Mouse (Mus musculus) limb, embryonic 13.5 days (tissue): Measurements from ENCODE around the gene Nfkbib. TPM values are rescaled to one million over a fixed set of nuclear protein-coding genes. Genes with fewer than 3 reads are reported as not detected.

Source experiments
- ATAC-seq: fragments of 200-750 bp; cut with Nextera tagmentation; 2 replicates; pipeline ENCODE4 v1.8.0; 2017; ENCODE audit warnings: low read depth, moderate number of reproducible peaks, moderate TSS enrichment; ENCODE audit not compliant: low FRiP score
- H3K27ac ChIP-seq: fragments of 300-500 bp; sonication (generic); 2 replicates; pipeline ENCODE4 v1.5.1; 2015; ENCODE audit warnings: inconsistent platforms, mild to moderate bottlenecking, moderate library complexity
- H3K27me3 ChIP-seq: fragments of 300-500 bp; sonication (generic); 2 replicates; pipeline ENCODE4 v1.6.1; 2015; ENCODE audit warnings: mild to moderate bottlenecking, inconsistent platforms
- H3K36me3 ChIP-seq: fragments of 300-500 bp; sonication (generic); 2 replicates; pipeline ENCODE4 v1.6.1; 2015; ENCODE audit warnings: inconsistent platforms, mild to moderate bottlenecking, moderate library complexity
- H3K4me1 ChIP-seq: fragments of 300-500 bp; sonication (generic); 2 replicates; pipeline ENCODE4 v1.6.1; 2015; ENCODE audit warnings: inconsistent platforms
- H3K4me2 ChIP-seq: fragments of 300-500 bp; sonication (generic); replicated peaks from 2 replicates; pipeline ENCODE4 v1.6.1; 2015; ENCODE audit warnings: inconsistent platforms, mild to moderate bottlenecking, moderate library complexity
- H3K4me3 ChIP-seq: fragments of 300-500 bp; sonication (generic); 2 replicates; pipeline ENCODE4 v1.5.1; 2015; ENCODE audit warnings: moderate library complexity, mild to moderate bottlenecking, inconsistent platforms
- H3K9ac ChIP-seq: fragments of 300-500 bp; sonication (generic); 2 replicates; pipeline ENCODE4 v1.6.1; 2015; ENCODE audit warnings: mild to moderate bottlenecking, inconsistent platforms
- H3K9me3 ChIP-seq: fragments of 300-500 bp; sonication (generic); 2 replicates; pipeline ENCODE4 v1.6.1; 2016; ENCODE audit warnings: inconsistent platforms
- WGBS: fragments of 180-500 bp; shearing (Covaris S2); methylation state at CpG from one replicate; pipeline ENCODE4 v1.1.7; 2015; 5-methylcytosine and 5-hydroxymethylcytosine counted together
- polyA plus RNA-seq: library from polyadenylated mRNA; unstranded; fragments of >200 nt; fragmentation: Nextera tagmentation; extraction: Ambion mirVana; gene quantifications from 2 replicates; pipeline ENCODE4 v1.2.1, GENCODE M21; 2015

Nfkbib gene
- polyA plus RNA-seq, 1 experiment from 2014 or later = 41.7 TPM

DNA sequence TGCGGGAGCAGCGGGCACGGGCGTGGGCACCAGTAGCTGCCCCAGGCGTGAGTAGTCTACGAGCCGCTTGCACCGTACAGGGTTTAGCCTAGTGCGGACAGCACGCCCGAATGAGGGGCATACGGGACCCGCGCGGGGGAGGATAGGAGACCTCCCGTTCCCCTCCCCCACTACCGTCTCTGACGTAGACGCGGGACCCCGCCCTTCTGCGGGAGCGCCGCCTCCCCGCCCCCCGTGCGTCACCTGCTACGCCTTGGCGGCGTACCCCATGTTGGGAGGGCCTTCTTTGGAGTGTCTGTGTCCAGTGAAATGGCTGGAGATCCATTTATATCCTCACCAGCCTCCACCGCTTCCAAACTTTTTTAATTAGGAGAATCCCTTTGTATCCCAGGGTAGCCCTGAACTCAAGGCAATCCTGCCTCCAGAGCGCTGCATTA is 41.7 kb upstream of the Nfkbib start:
- peak; percentile 71 for ATAC-seq
- WGBS = 0% methylated on average over 30 of the region's 32 CpGs
- no peaks in the 10 kb centered on the region for H3K9me3 ChIP-seq

DNA sequence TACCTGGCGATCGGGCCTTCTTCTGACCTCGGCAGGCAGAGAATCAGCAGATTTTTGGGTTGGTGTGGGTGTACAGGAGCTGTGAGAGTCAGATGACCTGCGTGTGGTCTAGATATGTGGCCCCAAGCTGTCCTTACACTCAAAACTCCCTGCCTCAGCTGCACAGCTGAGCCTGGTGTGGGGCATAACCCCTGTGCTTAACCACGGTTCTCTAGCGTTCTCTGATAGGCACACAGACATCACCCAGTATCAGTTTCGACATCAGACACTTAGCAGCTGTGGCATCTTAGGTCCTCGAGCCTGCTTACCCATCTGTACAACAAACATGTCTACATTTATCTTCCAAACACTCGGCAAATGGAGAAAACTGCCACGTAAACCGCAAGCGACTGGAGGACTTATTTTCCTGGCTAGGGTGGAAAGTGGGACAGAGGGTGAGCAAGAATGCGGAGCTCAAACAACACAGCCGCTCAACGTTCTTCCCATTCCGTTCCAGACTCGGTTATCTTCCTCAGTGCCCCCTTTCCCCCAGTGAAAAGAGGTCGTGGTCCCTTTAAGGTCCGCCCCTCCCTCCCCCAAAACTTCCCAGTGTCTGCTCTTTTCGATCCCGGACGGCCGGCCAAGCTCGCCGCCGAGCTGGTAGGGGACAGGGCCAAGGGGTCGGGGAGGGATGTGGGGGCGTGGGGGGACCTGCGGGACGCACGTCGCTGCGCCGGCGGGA is 41.1 kb upstream of the Nfkbib start, which contains the start of gene Hnrnpl:
Gene Hnrnpl (plus strand): TSS at position 321 of the 721 bp plus-strand sequence.
- Histone ChIP-seq H3K4me1 (peaks cover 34% of the 10 kb centered on the region), H3K9me3 (no peaks in the 10 kb centered on the region), H3K27ac (peak within 1 kb of the TSS; percentile 100), H3K9ac (peak within 1 kb of the TSS; percentile 92), H3K4me3 (peak within 1 kb of the TSS; percentile 73), H3K4me2 (peak within 1 kb of the TSS; percentile 96), H3K36me3 (peaks cover 15% of the 10 kb centered on the region), H3K27me3 (no peaks in the 10 kb centered on the region)
- peak; percentile 20 for ATAC-seq
- 2% methylated on average over 35 of the region's 35 CpGs for WGBS

More for the DNA sequence above, 41.7 kb upstream of the Nfkbib start:
- H3K9ac ChIP-seq = peak overlapping the region; percentile 92
- H3K4me1 ChIP-seq = peaks cover 34% of the 10 kb centered on the region
- H3K4me2 ChIP-seq = peak overlapping the region; percentile 96
- peaks cover 21% of the 10 kb centered on the region for H3K36me3 ChIP-seq
- H3K27ac ChIP-seq = peak overlapping the region; percentile 100
- H3K27me3 ChIP-seq = no peaks in the 10 kb centered on the region
- H3K4me3 ChIP-seq = peak overlapping the region; percentile 73

DNA sequence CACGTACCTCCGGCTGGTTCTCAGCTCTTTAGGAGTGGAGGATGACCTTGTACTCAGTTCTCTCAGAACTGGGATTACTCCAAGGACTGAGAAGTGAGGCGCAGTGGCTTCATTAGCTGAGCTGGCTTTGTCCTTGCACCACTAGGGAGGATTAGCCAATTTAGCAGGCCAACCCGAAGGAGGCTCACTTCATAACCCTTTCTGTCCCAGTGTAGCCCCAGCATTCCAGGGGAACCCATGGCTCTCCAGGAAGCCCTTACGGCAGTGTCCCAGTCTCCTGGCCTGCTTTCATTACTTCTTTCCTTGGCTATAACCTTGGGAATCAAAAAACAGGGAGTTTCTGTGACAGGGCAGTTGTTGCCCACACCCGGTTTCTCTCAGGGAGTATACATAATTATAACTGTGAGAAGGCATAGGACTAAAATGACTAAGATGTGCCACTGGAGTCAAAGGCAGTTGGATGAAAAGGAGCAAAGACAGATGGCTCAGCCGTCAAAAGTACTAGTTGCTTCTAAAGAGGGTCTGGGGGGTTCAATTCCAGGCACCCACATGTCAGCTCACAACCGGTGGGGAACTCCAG is 40.4 kb upstream of the Nfkbib start:
- H3K27me3 ChIP-seq = no peaks in the 10 kb centered on the region
- no peak for ATAC-seq
- H3K36me3 ChIP-seq = peaks cover 9% of the 10 kb centered on the region
- no peaks in the 10 kb centered on the region for H3K9me3 ChIP-seq
- H3K4me1 ChIP-seq = peaks cover 34% of the 10 kb centered on the region
- 32% methylated on average over 7 of the region's 8 CpGs for WGBS
- peak overlapping the region; percentile 73 for H3K4me3 ChIP-seq
- peak overlapping the region; percentile 92 for H3K9ac ChIP-seq
- H3K27ac ChIP-seq = peak overlapping the region; percentile 100
- H3K4me2 ChIP-seq = peak overlapping the region; percentile 96

DNA sequence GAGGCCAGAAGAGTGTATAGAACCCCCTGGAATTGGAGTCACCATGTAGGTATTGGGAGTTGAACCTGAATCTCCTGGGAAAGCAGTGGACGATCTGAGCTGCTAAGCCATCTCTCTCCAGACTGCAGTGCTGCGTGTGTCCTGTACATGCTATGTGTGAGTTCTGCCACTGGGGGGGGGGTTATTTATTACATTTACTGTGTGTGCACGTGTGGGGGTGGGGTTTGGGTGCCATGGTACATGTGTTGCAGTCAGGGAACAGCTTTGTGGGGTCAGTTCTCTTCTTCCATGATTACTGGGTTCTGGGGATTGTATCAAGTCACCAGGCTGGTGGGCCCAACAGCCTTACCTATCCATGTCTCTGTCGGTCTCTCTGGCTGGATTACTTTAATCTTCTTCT is 39.6 kb upstream of the Nfkbib start:
- H3K9me3 ChIP-seq = no peaks in the 10 kb centered on the region
- WGBS = 76% methylated on average over 4 of the region's 4 CpGs
- H3K27ac ChIP-seq = no peak overlapping the region
- no peak overlapping the region for H3K9ac ChIP-seq
- H3K36me3 ChIP-seq = peaks cover under 1% of the 10 kb centered on the region
- no peak overlapping the region for H3K4me3 ChIP-seq
- no peaks in the 10 kb centered on the region for H3K27me3 ChIP-seq
- peaks cover 34% of the 10 kb centered on the region for H3K4me1 ChIP-seq
- no peak overlapping the region for H3K4me2 ChIP-seq
- no peak for ATAC-seq

DNA sequence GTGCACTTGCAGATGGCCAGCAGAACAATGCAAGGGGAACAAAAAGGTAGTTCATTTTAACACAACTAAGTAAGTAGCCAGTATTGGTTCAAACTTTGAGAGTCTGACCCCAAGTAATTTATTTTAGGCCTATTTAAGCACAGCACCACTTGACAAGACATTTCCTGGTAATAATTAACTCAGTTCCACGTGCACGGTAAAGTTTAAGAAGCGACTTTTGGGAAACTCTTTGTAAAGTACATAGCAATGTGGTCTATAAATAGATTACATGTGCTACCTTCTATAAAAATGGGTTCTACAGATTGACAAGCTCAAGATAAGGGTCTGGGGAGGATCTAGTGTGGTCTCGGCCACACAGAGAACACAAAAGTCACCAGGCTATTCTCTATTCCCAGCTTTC is 36.4 kb upstream of the Nfkbib start:
- 32% methylated on average over 4 of the region's 4 CpGs for WGBS

DNA sequence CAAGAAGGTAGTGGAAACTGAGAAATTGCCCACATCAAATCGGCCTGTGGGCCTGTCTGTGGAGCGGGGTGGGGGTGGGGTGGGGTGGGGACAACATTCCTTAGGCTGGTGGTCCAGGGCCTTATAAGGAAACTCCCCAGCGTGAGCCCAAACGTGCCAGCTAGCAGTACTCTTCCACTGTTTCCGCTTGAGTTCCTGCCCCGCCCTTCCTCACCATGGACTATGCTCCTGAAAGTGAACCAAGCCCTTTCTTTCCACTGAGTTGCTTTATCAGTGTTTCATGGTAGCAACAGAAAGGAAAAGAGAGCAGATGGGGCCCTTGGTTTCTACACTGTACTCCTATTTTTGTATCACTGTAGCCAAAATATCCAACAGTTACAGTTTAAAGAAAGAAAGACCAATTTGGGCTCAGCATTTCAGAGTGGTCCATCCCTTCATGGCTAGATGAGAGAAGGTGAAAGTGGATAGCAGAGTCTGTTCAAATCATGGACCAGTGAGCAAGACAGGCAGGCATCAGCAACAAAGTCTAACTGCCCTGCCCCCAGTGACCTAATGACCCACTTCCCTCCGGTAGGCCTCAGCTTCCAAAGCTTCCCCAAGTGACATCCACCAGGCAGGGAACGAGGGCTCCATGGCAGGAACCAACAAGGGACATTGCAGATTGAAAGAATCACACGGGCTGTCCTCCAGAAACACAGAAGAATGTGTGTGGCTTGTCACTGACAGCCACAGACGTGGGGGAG is 35.7 kb upstream of the Nfkbib start:
- Histone ChIP-seq H3K4me1 (peaks cover 37% of the 10 kb centered on the region), H3K9ac (0 out of 2 replicates have a peak overlapping the region, but pooled peaks have one; percentile 8), H3K27me3 (no peaks in the 10 kb centered on the region), H3K4me2 (peak overlapping the region; percentile 45), H3K36me3 (no peaks in the 10 kb centered on the region), H3K9me3 (no peaks in the 10 kb centered on the region), H3K4me3 (no peak overlapping the region), H3K27ac (peak overlapping the region; percentile 94)
- ATAC-seq = peak; percentile 60
- 10% methylated on average over 10 of the region's 10 CpGs for WGBS

More for the DNA sequence above, 36.4 kb upstream of the Nfkbib start:
- no peaks in the 10 kb centered on the region for H3K27me3 ChIP-seq
- H3K4me3 ChIP-seq = no peak overlapping the region
- H3K4me1 ChIP-seq = peaks cover 41% of the 10 kb centered on the region
- no peak overlapping the region for H3K9ac ChIP-seq
- H3K4me2 ChIP-seq = no peak overlapping the region
- H3K9me3 ChIP-seq = no peaks in the 10 kb centered on the region
- H3K27ac ChIP-seq = peak overlapping the region; percentile 94; the same call in 1 of the 2 replicates
- no peaks in the 10 kb centered on the region for H3K36me3 ChIP-seq
- ATAC-seq = no peak

DNA sequence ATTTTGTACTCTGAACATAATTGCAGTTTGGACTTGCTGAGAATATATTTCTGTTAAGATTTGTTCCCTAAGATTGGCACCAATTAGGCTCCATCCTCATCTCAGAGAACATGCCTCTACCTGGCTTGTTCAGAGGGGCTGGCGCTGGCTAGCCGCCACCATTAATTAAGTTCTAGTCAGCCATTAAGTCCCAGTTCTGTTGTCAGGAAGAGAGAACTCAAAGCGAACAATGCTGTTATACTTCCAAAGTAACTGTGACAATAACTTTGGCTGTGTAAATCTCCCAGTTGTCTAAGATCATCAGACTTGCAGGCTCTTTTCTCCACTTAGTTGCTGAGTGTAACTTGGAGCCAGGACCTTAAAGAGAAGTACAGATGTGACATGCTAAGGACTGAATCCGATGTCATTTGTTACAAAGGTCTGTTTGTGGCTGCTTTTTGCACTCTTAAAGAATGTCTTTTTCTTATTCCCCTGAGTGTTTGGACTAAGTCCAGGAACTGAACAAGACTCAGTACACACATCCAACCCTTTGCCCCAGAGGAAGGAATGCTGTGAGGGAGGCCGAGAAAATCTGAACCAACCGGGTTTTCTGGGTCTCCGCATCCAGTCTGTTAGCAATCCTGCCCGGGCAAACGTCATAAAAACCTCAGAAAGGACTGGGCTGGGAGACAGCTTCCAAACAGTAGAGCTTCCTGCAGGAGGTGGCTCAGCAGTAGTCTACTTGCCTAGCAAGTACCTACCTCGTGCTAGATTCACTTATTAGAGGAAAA is 34.8 kb upstream of the Nfkbib start:
- H3K9ac ChIP-seq = peak overlapping the region; percentile 8; the same call in 1 of the 2 replicates

DNA sequence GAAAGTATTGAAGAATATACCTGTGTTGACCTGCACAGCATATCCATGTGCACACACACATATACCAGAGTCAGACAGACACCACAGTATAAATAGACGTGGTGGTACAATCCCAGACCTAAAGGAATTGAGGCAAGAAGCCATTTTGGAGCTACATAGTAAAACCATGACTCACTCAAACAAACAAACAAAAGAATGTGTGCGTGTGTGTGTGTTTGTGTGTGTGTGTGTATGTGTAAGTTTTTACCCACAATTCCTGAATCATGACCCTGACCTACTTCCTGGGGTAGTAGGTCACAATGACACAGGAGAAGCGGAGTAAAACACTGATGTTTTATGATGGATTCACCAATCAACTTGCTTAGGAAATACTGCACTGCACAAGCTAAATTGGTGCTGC is 34.1 kb upstream of the Nfkbib start:
- peaks cover 38% of the 10 kb centered on the region for H3K4me1 ChIP-seq
- H3K9ac ChIP-seq = no peak overlapping the region; the same call in 1 of the 2 replicates
- H3K9me3 ChIP-seq = no peaks in the 10 kb centered on the region
- H3K27ac ChIP-seq = peak overlapping the region; percentile 94; the same call in 1 of the 2 replicates
- no peak for ATAC-seq
- WGBS = 62% methylated on average over 3 of the region's 3 CpGs
- no peaks in the 10 kb centered on the region for H3K36me3 ChIP-seq
- no peaks in the 10 kb centered on the region for H3K27me3 ChIP-seq
- no peak overlapping the region for H3K4me2 ChIP-seq
- H3K4me3 ChIP-seq = no peak overlapping the region

More for the DNA sequence above, 34.8 kb upstream of the Nfkbib start:
- 12% methylated on average over 10 of the region's 10 CpGs for WGBS
- no peaks in the 10 kb centered on the region for H3K9me3 ChIP-seq
- H3K27me3 ChIP-seq = no peaks in the 10 kb centered on the region
- H3K27ac ChIP-seq = peak overlapping the region; percentile 94
- H3K36me3 ChIP-seq = no peaks in the 10 kb centered on the region
- ATAC-seq = peak; percentile 61; the same call in 1 of the 2 replicates
- H3K4me3 ChIP-seq = no peak overlapping the region
- peaks cover 32% of the 10 kb centered on the region for H3K4me1 ChIP-seq
- peak overlapping the region; percentile 45 for H3K4me2 ChIP-seq

DNA sequence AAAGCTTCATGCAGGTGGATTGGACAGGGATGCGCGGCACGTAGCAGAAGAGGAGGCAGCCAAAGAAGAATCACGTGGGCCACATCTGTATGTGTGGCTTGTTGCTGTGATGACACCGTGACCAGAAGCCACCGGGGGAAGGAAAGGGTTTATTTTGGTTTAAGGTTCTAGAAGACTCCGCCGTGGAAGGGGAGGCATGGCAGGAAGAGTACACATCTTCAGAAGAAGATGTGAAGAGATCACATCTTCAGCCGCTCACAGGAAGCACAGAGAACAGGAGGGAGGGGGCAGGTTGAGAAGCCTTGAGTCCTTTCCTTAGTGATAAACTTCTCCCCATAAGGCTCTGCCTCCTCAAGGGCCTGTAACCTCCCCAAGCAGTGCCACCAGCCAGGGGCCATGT is 32.7 kb upstream of the Nfkbib start:
- Histone ChIP-seq H3K9me3 (no peaks in the 10 kb centered on the region), H3K4me2 (no peak overlapping the region), H3K27me3 (no peaks in the 10 kb centered on the region), H3K4me1 (peaks cover 40% of the 10 kb centered on the region), H3K4me3 (no peak overlapping the region), H3K36me3 (no peaks in the 10 kb centered on the region), H3K9ac (no peak overlapping the region), H3K27ac (no peak overlapping the region)
- 97% methylated on average over 9 of the region's 9 CpGs for WGBS
- ATAC-seq = no peak

DNA sequence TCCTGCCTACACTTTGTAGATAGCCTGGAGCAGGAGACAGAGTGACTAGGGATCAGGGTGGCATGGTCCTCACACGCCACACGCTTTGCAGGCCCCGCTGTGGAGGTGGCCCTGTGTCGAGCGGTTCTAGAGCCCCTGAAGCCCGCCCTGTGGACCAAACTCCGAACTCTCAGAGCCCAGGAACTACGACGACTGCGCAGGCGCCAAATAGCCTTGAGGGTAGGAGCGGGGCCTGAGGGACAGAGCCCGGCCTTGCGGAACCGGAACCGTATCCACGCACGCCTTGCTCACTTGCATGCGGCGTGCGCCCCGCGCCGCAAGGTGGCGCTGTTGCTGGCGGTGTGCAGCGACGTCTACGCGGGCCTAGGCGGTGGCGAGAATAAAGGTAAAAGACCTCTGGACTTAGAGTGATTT is 29.3 kb upstream of the Nfkbib start:
- H3K36me3 ChIP-seq = no peaks in the 10 kb centered on the region
- peak overlapping the region; percentile 56 for H3K9ac ChIP-seq
- no peak overlapping the region for H3K27ac ChIP-seq
- H3K9me3 ChIP-seq = no peaks in the 10 kb centered on the region
- no peaks in the 10 kb centered on the region for H3K27me3 ChIP-seq
- H3K4me2 ChIP-seq = peak overlapping the region; percentile 56
- peak overlapping the region; percentile 23 for H3K4me3 ChIP-seq
- 21% methylated on average over 32 of the region's 32 CpGs for WGBS
- peak; percentile 50; the same call in 1 of the 2 replicates for ATAC-seq
- peaks cover 23% of the 10 kb centered on the region for H3K4me1 ChIP-seq

DNA sequence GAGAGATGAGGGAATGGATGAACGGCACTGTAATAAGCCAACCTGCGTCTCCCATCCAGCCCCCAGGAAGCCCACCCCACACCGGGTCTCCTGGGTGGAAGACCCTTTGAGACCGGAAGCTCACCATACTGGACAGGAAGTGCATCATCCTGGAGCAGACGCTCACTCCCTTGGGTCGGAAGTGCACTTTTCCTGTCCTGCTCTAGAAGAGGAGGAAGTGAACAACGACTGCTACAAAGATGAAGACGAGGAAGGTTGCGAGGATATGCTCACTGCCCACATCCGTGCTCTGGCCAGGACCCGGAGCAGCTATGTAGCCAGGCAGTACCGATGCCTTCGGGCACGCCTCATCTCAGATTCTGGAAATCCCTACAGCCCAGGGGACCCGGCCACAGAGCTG is 28.5 kb upstream of the Nfkbib start:
- Histone ChIP-seq H3K9ac (no peak overlapping the region), H3K9me3 (no peaks in the 10 kb centered on the region), H3K4me3 (no peak overlapping the region), H3K27ac (no peak overlapping the region), H3K4me1 (peaks cover 18% of the 10 kb centered on the region; the same call in 1 of the 2 replicates), H3K4me2 (no peak overlapping the region), H3K27me3 (no peaks in the 10 kb centered on the region), H3K36me3 (no peaks in the 10 kb centered on the region)
- WGBS = 74% methylated on average over 15 of the region's 15 CpGs
- ATAC-seq = no peak
